Mouse (Mus musculus): Measurements from ENCODE around the gene Ints3. TPM values are rescaled to one million over a fixed set of nuclear protein-coding genes. Genes with fewer than 3 reads are reported as not detected.
A peak's percentile ranks its signal among the peaks of the same experiment; 100 is the strongest.

Ints3 gene
- polyA plus RNA-seq, 1 experiment from 2014 or later: 31.1 TPM

GRCm38 (mm10) chr3:90412312-90413010 lies 21.0 kb downstream of the Ints3 start:
- 51% methylated on average over 5 of the region's 5 CpGs for WGBS
- ATAC-seq (ENCODE audit: insufficient number of reproducible peaks, insufficient read depth, low FRiP score, low TSS enrichment, low read depth): no peak
- H3K9me3 ChIP-seq: no peaks in the 10 kb centered on the region

GRCm38 (mm10) chr3:90408721-90409120 lies 24.7 kb downstream of the Ints3 start:
- ATAC-seq (ENCODE audit: insufficient number of reproducible peaks, insufficient read depth, low FRiP score, low TSS enrichment, low read depth): no peak
- Histone ChIP-seq H3K27me3 (no peaks in the 10 kb centered on the region), H3K4me3 (no peak overlapping the region), H3K36me3 (peaks cover 90% of the 10 kb centered on the region), H3K9ac (no peak overlapping the region), H3K4me2 (no peak overlapping the region), H3K4me1 (no peaks in the 10 kb centered on the region), H3K27ac (no peak overlapping the region), H3K9me3 (no peaks in the 10 kb centered on the region)
- WGBS: 87% methylated on average over 3 of the region's 3 CpGs

More at GRCm38 (mm10) chr3:90412312-90413010, 21.0 kb downstream of the Ints3 start:
- Histone ChIP-seq H3K27me3 (no peaks in the 10 kb centered on the region), H3K9ac (no peak overlapping the region), H3K4me1 (no peaks in the 10 kb centered on the region), H3K36me3 (peaks cover 85% of the 10 kb centered on the region), H3K4me2 (no peak overlapping the region), H3K4me3 (no peak overlapping the region), H3K27ac (no peak overlapping the region)

GRCm38 (mm10) chr3:90406414-90406813 lies 27.0 kb downstream of the Ints3 start:
- H3K9ac ChIP-seq: no peak overlapping the region
- ATAC-seq (ENCODE audit: insufficient number of reproducible peaks, insufficient read depth, low FRiP score, low TSS enrichment, low read depth): no peak
- no peak overlapping the region for H3K27ac ChIP-seq
- H3K9me3 ChIP-seq: no peaks in the 10 kb centered on the region
- no peak overlapping the region for H3K4me3 ChIP-seq
- H3K4me2 ChIP-seq: no peak overlapping the region
- H3K36me3 ChIP-seq: peaks cover 98% of the 10 kb centered on the region
- WGBS: 96% methylated on average over 5 of the region's 5 CpGs
- no peaks in the 10 kb centered on the region for H3K4me1 ChIP-seq
- H3K27me3 ChIP-seq: no peaks in the 10 kb centered on the region

GRCm38 (mm10) chr3:90404609-90405008 lies 28.8 kb downstream of the Ints3 start:
- Histone ChIP-seq H3K4me2 (no peak overlapping the region), H3K4me3 (no peak overlapping the region), H3K9me3 (no peaks in the 10 kb centered on the region), H3K36me3 (peaks cover 99% of the 10 kb centered on the region), H3K4me1 (no peaks in the 10 kb centered on the region), H3K27ac (no peak overlapping the region), H3K27me3 (no peaks in the 10 kb centered on the region), H3K9ac (no peak overlapping the region)
- 91% methylated on average over 4 of the region's 4 CpGs for WGBS
- ATAC-seq (ENCODE audit: insufficient number of reproducible peaks, insufficient read depth, low FRiP score, low TSS enrichment, low read depth): no peak

- H3K9me3 ChIP-seq: no peaks in the 10 kb centered on the region
- H3K27me3 ChIP-seq: no peaks in the 10 kb centered on the region
- no peak overlapping the region for H3K9ac ChIP-seq
- no peak overlapping the region for H3K4me3 ChIP-seq
- no peak overlapping the region for H3K27ac ChIP-seq
- WGBS: 91% methylated on average over 3 of the region's 3 CpGs
- no peaks in the 10 kb centered on the region for H3K4me1 ChIP-seq
- no peak for ATAC-seq (ENCODE audit: insufficient number of reproducible peaks, insufficient read depth, low FRiP score, low TSS enrichment, low read depth)
- no peak overlapping the region for H3K4me2 ChIP-seq
- peaks cover 99% of the 10 kb centered on the region for H3K36me3 ChIP-seq
Measured at GRCm38 (mm10) chr3:90404121-90404520, 29.3 kb downstream of the Ints3 start.

- no peaks in the 10 kb centered on the region for H3K4me1 ChIP-seq
- H3K9me3 ChIP-seq: no peaks in the 10 kb centered on the region
- H3K9ac ChIP-seq: no peak overlapping the region
- peaks cover 98% of the 10 kb centered on the region for H3K36me3 ChIP-seq
- H3K4me3 ChIP-seq: no peak overlapping the region
- no peaks in the 10 kb centered on the region for H3K27me3 ChIP-seq
- H3K4me2 ChIP-seq: no peak overlapping the region
- H3K27ac ChIP-seq: no peak overlapping the region
- ATAC-seq (ENCODE audit: insufficient number of reproducible peaks, insufficient read depth, low FRiP score, low TSS enrichment, low read depth): no peak
- WGBS: 82% methylated on average over 4 of the region's 4 CpGs
Measured at GRCm38 (mm10) chr3:90400993-90401392, 32.4 kb downstream of the Ints3 start.

GRCm38 (mm10) chr3:90395629-90396028 lies 37.8 kb downstream of the Ints3 start:
- Histone ChIP-seq H3K4me1 (peaks cover 17% of the 10 kb centered on the region), H3K36me3 (peaks cover 95% of the 10 kb centered on the region), H3K27ac (no peak overlapping the region), H3K9ac (no peak overlapping the region), H3K4me2 (no peak overlapping the region), H3K9me3 (no peaks in the 10 kb centered on the region), H3K4me3 (no peak overlapping the region), H3K27me3 (no peaks in the 10 kb centered on the region)
- no peak for ATAC-seq (ENCODE audit: insufficient number of reproducible peaks, insufficient read depth, low FRiP score, low TSS enrichment, low read depth)
- 74% methylated on average over 3 of the region's 3 CpGs for WGBS

- Histone ChIP-seq H3K36me3 (peaks cover 67% of the 10 kb centered on the region), H3K9ac (no peak overlapping the region), H3K4me1 (peaks cover 40% of the 10 kb centered on the region), H3K4me2 (no peak overlapping the region), H3K4me3 (no peak overlapping the region), H3K9me3 (no peaks in the 10 kb centered on the region), H3K27ac (no peak overlapping the region), H3K27me3 (no peaks in the 10 kb centered on the region)
- ATAC-seq (ENCODE audit: insufficient number of reproducible peaks, insufficient read depth, low FRiP score, low TSS enrichment, low read depth): no peak
- 89% methylated on average over 3 of the region's 3 CpGs for WGBS
Measured at GRCm38 (mm10) chr3:90392661-90393060, 40.8 kb downstream of the Ints3 start.

- Histone ChIP-seq H3K4me2 (no peak overlapping the region), H3K9me3 (no peaks in the 10 kb centered on the region), H3K36me3 (peaks cover 63% of the 10 kb centered on the region), H3K4me1 (peaks cover 47% of the 10 kb centered on the region), H3K27me3 (no peaks in the 10 kb centered on the region), H3K4me3 (no peak overlapping the region), H3K27ac (peak overlapping the region; percentile 98), H3K9ac (no peak overlapping the region)
- ATAC-seq (ENCODE audit: insufficient number of reproducible peaks, insufficient read depth, low FRiP score, low TSS enrichment, low read depth): no peak
- 86% methylated on average over 8 of the region's 8 CpGs for WGBS
Measured at GRCm38 (mm10) chr3:90391941-90392340, 41.5 kb downstream of the Ints3 start.

GRCm38 (mm10) chr3:90391004-90391403 lies 42.4 kb downstream of the Ints3 start:
- ATAC-seq (ENCODE audit: insufficient number of reproducible peaks, insufficient read depth, low FRiP score, low TSS enrichment, low read depth): no peak
- Histone ChIP-seq H3K36me3 (peaks cover 63% of the 10 kb centered on the region), H3K27me3 (no peaks in the 10 kb centered on the region), H3K4me3 (no peak overlapping the region), H3K9me3 (no peaks in the 10 kb centered on the region), H3K9ac (peak overlapping the region; percentile 93; the same call in 1 of the 2 replicates), H3K4me1 (peaks cover 50% of the 10 kb centered on the region), H3K4me2 (peak overlapping the region; percentile 92), H3K27ac (peak overlapping the region; percentile 98)
- 42% methylated on average over 4 of the region's 4 CpGs for WGBS

- Histone ChIP-seq H3K36me3 (peaks cover 61% of the 10 kb centered on the region), H3K27ac (peak within 1 kb of the TSS; percentile 98), H3K9me3 (no peaks in the 10 kb centered on the region), H3K4me1 (peaks cover 50% of the 10 kb centered on the region), H3K4me3 (peak within 1 kb of the TSS; percentile 76), H3K4me2 (peak within 1 kb of the TSS; percentile 92), H3K9ac (peak within 1 kb of the TSS; percentile 93), H3K27me3 (no peaks in the 10 kb centered on the region)
- WGBS: under 1% methylated on average over 55 of the region's 55 CpGs
- ATAC-seq (ENCODE audit: insufficient number of reproducible peaks, insufficient read depth, low FRiP score, low TSS enrichment, low read depth): peak; percentile 63
Measured at GRCm38 (mm10) chr3:90389511-90390490, 43.6 kb downstream of the Ints3 start, which contains the start of gene Slc27a3. Gene Slc27a3 (minus strand): TSS chr3:90389938.

All from embryonic facial prominence, embryonic 13.5 days (tissue).